Comparison of ENCODE assay signal across 8 mouse cellular contexts in genomic region chr1:171503592-171504291, GRCm38 (mm10). TPM values are rescaled to one million over a fixed set of nuclear protein-coding genes. Genes with fewer than 3 reads are reported as not detected.
DNase-seq lines count a peak whose midpoint lies in the region; ATAC-seq and TF ChIP-seq lines count a peak whose summit lies in the region.

No protein-coding gene starts in this region.

- peak overlapping the region; percentile 90 for H3K27ac ChIP-seq in MEL (ENCODE audit: control insufficient read depth, low read depth, low read length)
- H3K27ac ChIP-seq in forebrain, embryonic 16.5 days (ENCODE audit: low read length), result peak overlapping the region; percentile 94
- peak overlapping the region; percentile 97 for H3K27ac ChIP-seq in hindbrain, embryonic 12.5 days
- peak overlapping the region; percentile 92 for H3K27ac ChIP-seq in left cerebral cortex, adult 2 months
- peak overlapping the region; percentile 90 for H3K27ac ChIP-seq in macrophage

- peak; percentile 85 for DNase-seq in MEL (ENCODE audit: low read depth, low spot score)
- DNase-seq in c-Kit-positive CD71-positive TER-119-negative erythroid progenitor cells, embryonic 14.5 days (ENCODE audit: low read depth), result peak; percentile 51
- peak; percentile 47 to 61 for DNase-seq in left cerebral cortex, adult 2 months (ENCODE audit: extremely low spot score in 1 of 2, low spot score in 2 of 2)
- peak; percentile 21 for DNase-seq in retina, postnatal 7 days (ENCODE audit: low read depth, low spot score)
- peak; percentile 81 for DNase-seq in thymus, postnatal 4 days

- peak; percentile 66 for ATAC-seq in forebrain, embryonic 16.5 days
- peak; percentile 69 for ATAC-seq in hindbrain, embryonic 12.5 days (ENCODE audit: low FRiP score)

- no peak for TF ChIP-seq CTCF in MEL (IDR thresholded peaks at IDR 0.05 in 2 of 3, conservative IDR thresholded peaks at IDR 0.05 in 1 of 3; ENCODE audit: control insufficient read depth in 1 of 3, insufficient read depth in 1 of 3, low read depth in 2 of 3, low read length in 3 of 3, poor library complexity in 1 of 3, severe bottlenecking in 1 of 3)
- no peak for TF ChIP-seq CTCF in left cerebral cortex, adult 2 months (IDR thresholded peaks at IDR 0.05)

- H3K9me3 ChIP-seq in MEL (replicated peaks; ENCODE audit: insufficient read depth, low read length), result no peaks in the 10 kb centered on the region
- H3K9me3 ChIP-seq in forebrain, embryonic 16.5 days (ENCODE audit: control insufficient read depth, low read length), result no peaks in the 10 kb centered on the region
- H3K9me3 ChIP-seq in hindbrain, embryonic 12.5 days (replicated peaks), result 0 out of 2 replicates have a peak, but pooled peaks cover 3% of the 10 kb centered on the region

- intact Hi-C loops in left cerebral cortex, adult 2 months (cut with DNase I), result loop anchor here (1.0 to 5.0 kb wide), 2 partner anchors 64 to 155 kb away; no protein-coding TSS in a partner anchor

- H3K27me3 ChIP-seq in MEL (ENCODE audit: control insufficient read depth in 1 of 2, insufficient read depth in 2 of 2, low read length in 2 of 2), result no peaks in the 10 kb centered on the region
- H3K27me3 ChIP-seq in forebrain, embryonic 16.5 days (replicated peaks; ENCODE audit: control insufficient read depth, insufficient read depth, low read length), result no peaks in the 10 kb centered on the region
- no peaks in the 10 kb centered on the region for H3K27me3 ChIP-seq in hindbrain, embryonic 12.5 days

- no peak for TF ChIP-seq RAD21 in MEL (IDR thresholded peaks at IDR 0.05; ENCODE audit: low read depth, low read length)

- H3K4me3 ChIP-seq in MEL (ENCODE audit: control insufficient read depth in 1 of 2, insufficient read depth in 1 of 2, low read depth in 2 of 2, low read length in 2 of 2) (peak overlapping the region; percentile 77 to 82), macrophage (ENCODE audit: inconsistent target) (peak overlapping the region; percentile 67)
- peak overlapping the region; percentile 58 for H3K4me3 ChIP-seq in forebrain, embryonic 16.5 days (replicated peaks; ENCODE audit: low read length)
- H3K4me3 ChIP-seq in hindbrain, embryonic 12.5 days, result peak overlapping the region; percentile 59
- peak overlapping the region; percentile 62 for H3K4me3 ChIP-seq in left cerebral cortex, adult 2 months

- TF ChIP-seq POLR2A in MEL (IDR thresholded peaks at IDR 0.05; ENCODE audit: control insufficient read depth in 1 of 2, insufficient read depth in 1 of 2, low read depth in 1 of 2, low read length in 2 of 2, poor library complexity in 1 of 2), result peak in 1 of 2 experiments; percentile 38; a peak in 1 of 4 replicates

- 0 out of 4 replicates have a peak, but pooled peaks cover 0 to 5% of the 10 kb centered on the region in 2 experiments for H3K4me1 ChIP-seq in MEL (ENCODE audit: control insufficient read depth in 1 of 2, insufficient read depth in 2 of 2, low read length in 2 of 2)
- H3K4me1 ChIP-seq in forebrain, embryonic 16.5 days (replicated peaks; ENCODE audit: control insufficient read depth, insufficient read depth, low read length), result 0 out of 2 replicates have a peak, but pooled peaks cover 7% of the 10 kb centered on the region
- peaks cover 11% of the 10 kb centered on the region for H3K4me1 ChIP-seq in hindbrain, embryonic 12.5 days

- under 1% methylated on average over 53 of the region's 53 CpGs for WGBS in forebrain, embryonic 16.5 days
- WGBS in hindbrain, embryonic 12.5 days, result under 1% methylated on average over 53 of the region's 53 CpGs
- WGBS in macrophage (ENCODE audit: missing documents), result under 1% methylated on average over 53 of the region's 53 CpGs

- no peaks in the 10 kb centered on the region; a peak in 1 of 4 replicates for H3K36me3 ChIP-seq in MEL (ENCODE audit: control insufficient read depth in 1 of 2, insufficient read depth in 2 of 2, low read length in 2 of 2)
- H3K36me3 ChIP-seq in forebrain, embryonic 16.5 days (ENCODE audit: control insufficient read depth, insufficient read depth), result peaks cover 2% of the 10 kb centered on the region; the same call in 1 of the 2 replicates
- H3K36me3 ChIP-seq in hindbrain, embryonic 12.5 days, result no peaks in the 10 kb centered on the region
- H3K36me3 ChIP-seq in macrophage (ENCODE audit: inconsistent target), result no peaks in the 10 kb centered on the region

- no peak for TF ChIP-seq EP300 in MEL (IDR thresholded peaks at IDR 0.05; ENCODE audit: low read depth in 1 of 2, low read length in 2 of 2)

- H3K4me2 ChIP-seq in forebrain, embryonic 16.5 days (ENCODE audit: low read length), result peak overlapping the region; percentile 72
- peak overlapping the region; percentile 65 for H3K4me2 ChIP-seq in hindbrain, embryonic 12.5 days (replicated peaks)

- H3K79me2 ChIP-seq in MEL (ENCODE audit: control insufficient read depth, insufficient read depth, low read length, poor library complexity) (peaks cover 5% of the 10 kb centered on the region; the same call in 1 of the 2 replicates), macrophage (ENCODE audit: inconsistent target) (peaks cover 15% of the 10 kb centered on the region)

- peak overlapping the region; percentile 83 for H3K9ac ChIP-seq in MEL (ENCODE audit: control insufficient read depth, low read depth, low read length, poor library complexity, severe bottlenecking)
- H3K9ac ChIP-seq in forebrain, embryonic 16.5 days (replicated peaks; ENCODE audit: low read depth, low read length), result peak overlapping the region; percentile 67
- H3K9ac ChIP-seq in hindbrain, embryonic 12.5 days, result peak overlapping the region; percentile 74

TF ChIP-seq in MEL, 35 proteins besides CTCF, POLR2A, EP300 and RAD21:
- TF ChIP-seq MXI1 (IDR thresholded peaks at IDR 0.05; ENCODE audit: low read depth, low read length), result peak; percentile 72; the same call in 1 of the 2 replicates
- TF ChIP-seq NELFE (IDR thresholded peaks at IDR 0.05; ENCODE audit: low read depth, low read length), result peak; percentile 38; the same call in 1 of the 2 replicates
- no peak for TF ChIP-seq RCOR1 (IDR thresholded peaks at IDR 0.05; ENCODE audit: low read depth, low read length)
- TF ChIP-seq SIN3A (IDR thresholded peaks at IDR 0.05; ENCODE audit: low read length), result 0 out of 2 replicates have a peak, but pooled peaks have one; percentile 15
- TF ChIP-seq ZNF384 (IDR thresholded peaks at IDR 0.05; ENCODE audit: low read depth, low read length), result peak; percentile 5; the same call in 1 of the 2 replicates
- no peak for TF ChIP-seq TCF12 (IDR thresholded peaks at IDR 0.05; ENCODE audit: low read depth, low read length)

RNA-seq across cellular contexts. Expression of gene Alyref2, which starts 0.5 kb away (rescaled TPM):
- 4.6 and 5.5 TPM in 2 replicates for total RNA-seq in MEL (2012; rRNA removed)
- polyA plus RNA-seq in MEL (2012; ENCODE audit: insufficient read depth in 1 of 2, insufficient read length in 2 of 2, low read depth in 1 of 2, low replicate concordance in 2 of 2, missing spikeins in 1 of 2) (1 to 10 TPM in 1 of 2 experiments, not detected in 1; 8.8 TPM), macrophage (2018) (6.9 to 8.0 TPM (median 7.2 TPM) in 3 replicates)
- 32.6 and 33.2 TPM in 2 replicates for polyA plus RNA-seq in forebrain, embryonic 16.5 days (2015; fragmentation: Nextera tagmentation; extraction: Ambion mirVana)
- polyA plus RNA-seq in hindbrain, embryonic 12.5 days (2016; fragmentation: Nextera tagmentation; extraction: Ambion mirVana), result 21.0 and 26.1 TPM in 2 replicates
- total RNA-seq in left cerebral cortex, adult 2 months (2021), result 1 to 10 TPM; 4.9 to 5.4 TPM
- 10 to 100 TPM in 9 of 26 experiments, 1 to 10 TPM in 17; 1.2 to 19.7 (median 5.0) TPM for total RNA-seq in macrophage (2018; cell fraction: chromatin; rRNA removed)
- total RNA-seq in macrophage (2018; cell fraction: cytosol; rRNA removed), result 10 to 100 TPM in 5 of 26 experiments, 1 to 10 TPM in 21; 2.7 to 11.6 (median 7.5) TPM
- 10 to 100 TPM in 12 of 26 experiments, 1 to 10 TPM in 14; 3.5 to 31.9 (median 8.3) TPM for total RNA-seq in macrophage (2018; cell fraction: nucleus; rRNA removed)

RNA-seq across cellular contexts. Expression of gene Itln1, which starts 31.4 kb away (rescaled TPM):
- not detected in 2 replicates for total RNA-seq in MEL (2012; rRNA removed)
- polyA plus RNA-seq in MEL (2012; ENCODE audit: insufficient read depth in 1 of 2, insufficient read length in 2 of 2, low read depth in 1 of 2, low replicate concordance in 2 of 2, missing spikeins in 1 of 2), result not detected
- polyA plus RNA-seq in forebrain, embryonic 16.5 days (2015; fragmentation: Nextera tagmentation; extraction: Ambion mirVana), result not detected in 2 replicates
- not detected in 2 replicates for polyA plus RNA-seq in hindbrain, embryonic 12.5 days (2016; fragmentation: Nextera tagmentation; extraction: Ambion mirVana)
- total RNA-seq in left cerebral cortex, adult 2 months (2021), result not detected
- total RNA-seq in macrophage (2018; cell fraction: chromatin; rRNA removed), result not detected
- total RNA-seq in macrophage (2018; cell fraction: cytosol; rRNA removed), result under 1 TPM in 5 of 26 experiments, not detected in 21; 0.15 to 0.20 (median 0.18) TPM
- total RNA-seq in macrophage (2018; cell fraction: nucleus; rRNA removed), result not detected
- not detected in 3 replicates for polyA plus RNA-seq in macrophage (2018)

RNA-seq across cellular contexts. Expression of gene Cd244a, which starts 55.3 kb away (rescaled TPM):
- not detected in 2 replicates for total RNA-seq in MEL (2012; rRNA removed)
- not detected for polyA plus RNA-seq in MEL (2012; ENCODE audit: insufficient read depth in 1 of 2, insufficient read length in 2 of 2, low read depth in 1 of 2, low replicate concordance in 2 of 2, missing spikeins in 1 of 2)
- polyA plus RNA-seq in forebrain, embryonic 16.5 days (2015; fragmentation: Nextera tagmentation; extraction: Ambion mirVana), result not detected in 2 replicates
- polyA plus RNA-seq in hindbrain, embryonic 12.5 days (2016; fragmentation: Nextera tagmentation; extraction: Ambion mirVana), result 0.08 TPM in 1 of 2 replicates, not detected in the other
- total RNA-seq in left cerebral cortex, adult 2 months (2021), result not detected
- total RNA-seq in macrophage (2018; cell fraction: chromatin; rRNA removed), result 10 to 100 TPM in 14 of 26 experiments, 1 to 10 TPM in 12; 3.1 to 28.0 (median 11.2) TPM
- 1 to 10 TPM; 1.7 to 6.0 (median 3.1) TPM for total RNA-seq in macrophage (2018; cell fraction: cytosol; rRNA removed)
- 10 to 100 TPM in 18 of 26 experiments, 1 to 10 TPM in 8; 4.2 to 27.9 (median 11.0) TPM for total RNA-seq in macrophage (2018; cell fraction: nucleus; rRNA removed)
- 2.6 to 6.3 TPM (median 2.7 TPM) in 3 replicates for polyA plus RNA-seq in macrophage (2018)

Comparison
In these comparisons a context has a peak if more than half of its experiments do, and no peak if none do; other contexts are left out.
1. Peak in every context shown above with its lines: DNase-seq, ATAC-seq, H3K4me3 ChIP-seq and H3K27ac ChIP-seq.
2. DNase-seq: peak in every context shown above with its lines; median percentile 85 in MEL; 81 in thymus, postnatal 4 days; 54 in left cerebral cortex, adult 2 months; 51 in c-Kit-positive CD71-positive TER-119-negative erythroid progenitor cells, embryonic 14.5 days; 21 in retina, postnatal 7 days.